Mouse (Mus musculus) retina, adult 2 months (tissue): ENCODE measurements around the gene Sorbs1.
"Not testable (repeated sequence)": the region's sequence is repeated elsewhere in the genome, so short reads cannot be mapped to it uniquely, and the experiment has no call there.

Experiments used
- DNase-seq: peaks from one replicate; pipeline ENCODE4 v3.0.0-alpha.2; 2012; ENCODE audit warnings: low read depth, low spot score

Gene Sorbs1

GRCm38 (mm10) chr19:40513632-40514078, at the start of gene Sorbs1:
TSS of gene Sorbs1 (minus strand) at chr19:40513779.
- DNase-seq: peak; percentile 91

- DNase-seq: not testable (repeated sequence)
Observed at GRCm38 (mm10) chr19:40561521-40561920, 47.9 kb upstream of the Sorbs1 start.

GRCm38 (mm10) chr19:40556029-40556428, 42.5 kb upstream of the Sorbs1 start:
- DNase-seq: no peak

- no peak for DNase-seq
Observed at GRCm38 (mm10) chr19:40555136-40555535, 41.6 kb upstream of the Sorbs1 start.

- no peak for DNase-seq
Observed at GRCm38 (mm10) chr19:40554343-40554742, 40.8 kb upstream of the Sorbs1 start.

GRCm38 (mm10) chr19:40553849-40554248, 40.3 kb upstream of the Sorbs1 start:
- no peak for DNase-seq

GRCm38 (mm10) chr19:40553014-40553789, 39.6 kb upstream of the Sorbs1 start:
- no peak for DNase-seq

- DNase-seq: no peak
Observed at GRCm38 (mm10) chr19:40549516-40550135, 36.0 kb upstream of the Sorbs1 start.

- DNase-seq: no peak
Observed at GRCm38 (mm10) chr19:40548796-40549515, 35.4 kb upstream of the Sorbs1 start.

GRCm38 (mm10) chr19:40548386-40548785, 34.8 kb upstream of the Sorbs1 start:
- DNase-seq: no peak

GRCm38 (mm10) chr19:40544856-40545255, 31.3 kb upstream of the Sorbs1 start:
- peak; percentile 46 for DNase-seq

GRCm38 (mm10) chr19:40542776-40543175, 29.2 kb upstream of the Sorbs1 start:
- no peak for DNase-seq

- DNase-seq: no peak
Observed at GRCm38 (mm10) chr19:40536526-40536925, 22.9 kb upstream of the Sorbs1 start.

- DNase-seq: no peak
Observed at GRCm38 (mm10) chr19:40532525-40532924, 18.9 kb upstream of the Sorbs1 start.

- no peak for DNase-seq
Observed at GRCm38 (mm10) chr19:40530323-40530722, 16.7 kb upstream of the Sorbs1 start.

GRCm38 (mm10) chr19:40528254-40528653, 14.7 kb upstream of the Sorbs1 start:
- DNase-seq: no peak

GRCm38 (mm10) chr19:40526367-40527014, 12.9 kb upstream of the Sorbs1 start:
- DNase-seq: no peak

- DNase-seq: no peak
Observed at GRCm38 (mm10) chr19:40523431-40524005, 9.9 kb upstream of the Sorbs1 start.

- no peak for DNase-seq
Observed at GRCm38 (mm10) chr19:40520403-40520802, 6.8 kb upstream of the Sorbs1 start.

GRCm38 (mm10) chr19:40518706-40519105, 5.1 kb upstream of the Sorbs1 start:
- no peak for DNase-seq

GRCm38 (mm10) chr19:40515596-40515995, 2.0 kb upstream of the Sorbs1 start:
- no peak for DNase-seq

GRCm38 (mm10) chr19:40514376-40514775, 797 bp upstream of the Sorbs1 start:
- no peak for DNase-seq
